Mouse (Mus musculus) heart, postnatal 0 days (tissue): ENCODE measurements at regions not wholly inside any gene's neighbourhood (a gene's known extent, or its start where the extent isn't known, plus 50 kb on each side); places are given as distances from the start of the nearest gene placed in this dataset.

ENCODE experiments used
- ATAC-seq: fragments of 200-750 bp; cut with Nextera tagmentation; 2 replicates; pipeline ENCODE4 v1.8.0; 2017; ENCODE audit warnings: low read depth, moderate number of reproducible peaks, moderate library complexity; ENCODE audit not compliant: insufficient read depth
- DNase-seq: peaks from one replicate; pipeline ENCODE4 v3.0.0-alpha.2; 2016; ENCODE audit warnings: low spot score
- H3K27ac ChIP-seq: fragments of 300-500 bp; sonication (generic); 2 replicates; pipeline ENCODE4 v1.5.1; 2014; ENCODE audit warnings: low read depth, mild to moderate bottlenecking
- H3K27me3 ChIP-seq: fragments of 300-500 bp; sonication (generic); 2 replicates; pipeline ENCODE4 v1.6.1; 2014; ENCODE audit warnings: low read length, mixed read lengths; ENCODE audit not compliant: control insufficient read depth, insufficient read depth
- H3K36me3 ChIP-seq: fragments of 300-500 bp; sonication (generic); replicated peaks from 2 replicates; pipeline ENCODE4 v1.6.1; 2014; ENCODE audit warnings: low read length, mixed read lengths; ENCODE audit not compliant: control insufficient read depth, insufficient read depth
- H3K4me1 ChIP-seq: fragments of 300-500 bp; sonication (generic); 2 replicates; pipeline ENCODE4 v1.6.1; 2014; ENCODE audit warnings: antibody characterized with exemption; ENCODE audit not compliant: control insufficient read depth, insufficient read depth
- H3K4me2 ChIP-seq: fragments of 300-500 bp; sonication (generic); 2 replicates; pipeline ENCODE4 v1.6.1; 2014; ENCODE audit warnings: low read depth, mild to moderate bottlenecking, low read length, moderate library complexity
- H3K4me3 ChIP-seq: fragments of 300-500 bp; sonication (generic); 2 replicates; pipeline ENCODE4 v1.5.1; 2014; ENCODE audit warnings: low read depth, low read length
- H3K9ac ChIP-seq: fragments of 300-500 bp; sonication (generic); replicated peaks from 2 replicates; pipeline ENCODE4 v1.6.1; 2014; ENCODE audit warnings: low read depth, low read length, mixed read lengths
- H3K9me3 ChIP-seq: fragments of 300-500 bp; sonication (generic); replicated peaks from 2 replicates; pipeline ENCODE4 v1.6.1; 2016; ENCODE audit warnings: low read length; ENCODE audit not compliant: control insufficient read depth
- CTCF ChIP-seq: IDR thresholded peaks from 2 replicates; pipeline ENCODE4 v1.5.1; 2016; ENCODE audit warnings: antibody characterized with exemption, control low read depth, low read depth
- EP300 ChIP-seq: IDR thresholded peaks from 2 replicates; pipeline ENCODE4 v1.6.1; 2016; ENCODE audit warnings: antibody characterized with exemption, low read depth
- WGBS: fragments of 180-500 bp; shearing (Covaris S2); extraction: QIAGEN DNeasy Blood & Tissue Kit; methylation state at CpG from one replicate; pipeline ENCODE4 v1.1.7; 2014; 5-methylcytosine and 5-hydroxymethylcytosine counted together

DNA sequence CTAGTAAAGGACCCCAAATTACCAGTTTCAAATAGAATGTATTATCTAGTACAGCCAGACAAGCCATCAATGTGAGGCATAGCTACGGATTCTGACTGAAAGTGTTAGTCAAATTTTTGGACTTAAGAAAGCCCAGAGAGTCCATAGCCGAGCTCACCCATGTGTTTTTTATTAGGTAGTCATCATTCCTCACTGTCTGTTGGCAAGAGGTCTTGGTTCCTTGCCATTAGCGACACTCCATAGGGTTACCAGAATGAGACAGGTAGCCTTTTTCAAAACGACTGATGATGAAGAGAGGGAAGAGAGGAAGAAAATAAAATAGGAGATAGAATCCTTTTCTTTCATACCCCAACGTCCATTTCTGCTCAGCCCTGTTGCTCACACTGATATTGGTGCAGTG lies 83.8 kb upstream of the Mark1 start:
- DNase-seq (no peak), ATAC-seq (no peak)
- no peak overlapping the region for H3K4me3 ChIP-seq
- no peak for TF ChIP-seq CTCF
- no peak for TF ChIP-seq EP300
- no peaks in the 10 kb centered on the region for H3K27me3 ChIP-seq
- no peak overlapping the region for H3K4me2 ChIP-seq
- H3K27ac ChIP-seq, result no peak overlapping the region
- H3K9ac ChIP-seq, result no peak overlapping the region
- no peaks in the 10 kb centered on the region for H3K36me3 ChIP-seq
- no peaks in the 10 kb centered on the region; the same call in 1 of the 2 replicates for H3K4me1 ChIP-seq
- WGBS, result 63% methylated on average over 5 of the region's 5 CpGs
- no peaks in the 10 kb centered on the region for H3K9me3 ChIP-seq

DNA sequence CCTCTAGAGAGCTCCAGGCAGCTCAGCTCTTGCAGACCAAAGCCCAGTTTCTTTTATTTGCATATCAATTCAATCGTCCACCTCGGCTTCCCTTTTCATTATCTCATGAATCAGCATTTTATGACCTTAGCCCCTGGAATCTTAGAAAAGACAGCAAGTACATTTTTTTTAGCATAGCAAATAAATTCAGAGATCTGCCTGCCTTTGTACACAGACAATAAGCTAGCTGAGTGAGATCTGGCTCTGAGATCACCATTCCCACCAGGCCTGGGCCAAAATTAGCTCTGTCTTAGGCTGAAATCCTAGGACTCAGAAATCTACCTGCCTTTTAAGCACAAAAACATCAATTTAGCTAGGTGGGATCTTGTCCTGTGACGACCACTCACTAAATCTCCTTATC lies 80.7 kb upstream of the Mark1 start:
- no peak overlapping the region for H3K9ac ChIP-seq
- DNase-seq, result no peak
- no peak for ATAC-seq
- TF ChIP-seq EP300, result no peak
- no peak for TF ChIP-seq CTCF
- no peaks in the 10 kb centered on the region for H3K27me3 ChIP-seq
- H3K36me3 ChIP-seq, result no peaks in the 10 kb centered on the region
- H3K4me3 ChIP-seq, result no peak overlapping the region
- H3K4me2 ChIP-seq, result no peak overlapping the region
- no peaks in the 10 kb centered on the region for H3K4me1 ChIP-seq
- WGBS, result 53% methylated on average over 3 of the region's 3 CpGs
- no peaks in the 10 kb centered on the region for H3K9me3 ChIP-seq
- no peak overlapping the region for H3K27ac ChIP-seq

DNA sequence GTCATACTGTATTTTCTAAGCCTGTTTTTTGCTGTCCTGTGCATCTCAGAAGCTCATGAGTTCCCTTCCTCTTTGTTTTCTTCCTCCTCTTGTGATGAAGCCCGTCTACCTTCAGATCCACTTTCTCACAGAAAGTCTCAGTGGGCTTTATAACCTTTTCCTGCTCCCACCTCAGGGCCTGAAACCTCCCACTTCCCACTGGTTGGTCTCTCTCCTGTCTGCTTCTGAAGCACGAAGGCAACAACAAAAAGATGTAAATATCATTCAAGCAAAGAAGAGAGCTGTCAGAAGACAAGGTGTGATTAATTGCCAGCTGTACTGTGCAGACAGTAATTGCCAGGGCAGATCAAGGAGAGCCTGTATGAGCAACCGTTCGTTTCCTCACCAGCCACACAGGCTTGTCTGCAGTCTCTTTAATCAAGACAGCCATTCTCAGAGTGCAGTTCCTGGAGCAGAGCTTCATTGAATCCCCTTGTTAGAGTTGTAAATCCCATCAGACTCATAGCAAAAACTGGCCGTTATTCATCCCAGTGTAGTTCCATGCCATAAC lies 80.0 kb upstream of the Mark1 start:
- H3K36me3 ChIP-seq, result no peaks in the 10 kb centered on the region
- H3K4me2 ChIP-seq, result no peak overlapping the region
- TF ChIP-seq CTCF, result no peak
- no peak for TF ChIP-seq EP300
- H3K9me3 ChIP-seq, result no peaks in the 10 kb centered on the region
- no peaks in the 10 kb centered on the region for H3K4me1 ChIP-seq
- 56% methylated on average over 5 of the region's 5 CpGs for WGBS
- H3K27me3 ChIP-seq, result no peaks in the 10 kb centered on the region
- DNase-seq, result no peak
- no peak overlapping the region for H3K4me3 ChIP-seq
- ATAC-seq, result no peak
- H3K27ac ChIP-seq, result no peak overlapping the region
- no peak overlapping the region for H3K9ac ChIP-seq

DNA sequence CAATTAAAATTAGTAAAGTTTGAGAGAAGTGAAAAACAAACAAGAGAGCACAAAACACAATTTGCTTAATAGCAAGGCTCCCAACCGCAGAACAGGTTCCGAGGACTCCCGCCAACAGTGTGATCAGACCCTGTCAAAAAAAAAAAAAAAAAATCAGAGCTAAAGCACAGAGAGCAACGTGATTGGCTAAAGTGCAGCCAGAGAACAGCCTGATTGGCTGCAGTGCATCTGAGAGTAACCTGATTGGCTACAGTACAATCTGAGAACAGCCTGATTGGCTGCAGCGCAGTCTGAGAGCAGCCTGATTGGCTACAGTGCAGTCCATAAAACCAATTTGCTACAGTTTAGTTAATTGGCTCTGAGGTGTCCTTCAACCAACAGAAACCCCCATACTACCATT lies 74.6 kb upstream of the Mark1 start:
- TF ChIP-seq EP300 (no peak), CTCF (no peak)
- Histone ChIP-seq H3K27ac (no peak overlapping the region), H3K36me3 (no peaks in the 10 kb centered on the region), H3K4me2 (no peak overlapping the region), H3K9ac (no peak overlapping the region), H3K4me3 (no peak overlapping the region), H3K4me1 (no peaks in the 10 kb centered on the region), H3K9me3 (no peaks in the 10 kb centered on the region), H3K27me3 (no peaks in the 10 kb centered on the region)
- no peak for ATAC-seq
- no peak for DNase-seq
- WGBS, result 85% methylated on average over 5 of the region's 5 CpGs

DNA sequence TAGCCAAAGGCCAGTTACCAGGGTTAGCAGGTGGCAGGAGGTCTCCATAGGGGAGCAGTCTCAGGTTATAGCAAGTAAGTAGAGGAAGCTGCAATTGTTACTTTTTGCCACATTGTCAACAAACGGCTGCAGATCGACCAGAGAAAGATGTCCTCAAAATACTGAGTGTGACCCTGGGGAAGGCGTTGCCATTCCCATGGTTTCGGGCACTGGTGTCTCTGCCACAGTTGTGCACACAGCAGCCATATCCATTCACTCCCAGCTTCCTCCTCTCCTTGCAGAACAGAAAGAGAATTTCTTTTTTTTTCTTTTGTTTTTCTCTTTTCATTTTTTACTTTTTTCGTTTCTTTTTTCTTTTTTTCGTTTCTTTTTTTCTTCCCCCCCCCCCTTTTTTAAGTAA lies 73.4 kb upstream of the Mark1 start:
- DNase-seq (no peak), ATAC-seq (no peak)
- Histone ChIP-seq H3K27ac (no peak overlapping the region), H3K4me1 (no peaks in the 10 kb centered on the region), H3K27me3 (no peaks in the 10 kb centered on the region), H3K4me3 (no peak overlapping the region), H3K9me3 (no peaks in the 10 kb centered on the region), H3K4me2 (no peak overlapping the region), H3K36me3 (no peaks in the 10 kb centered on the region), H3K9ac (no peak overlapping the region)
- TF ChIP-seq EP300 (no peak), CTCF (no peak)
- 75% methylated on average over 6 of the region's 6 CpGs for WGBS

DNA sequence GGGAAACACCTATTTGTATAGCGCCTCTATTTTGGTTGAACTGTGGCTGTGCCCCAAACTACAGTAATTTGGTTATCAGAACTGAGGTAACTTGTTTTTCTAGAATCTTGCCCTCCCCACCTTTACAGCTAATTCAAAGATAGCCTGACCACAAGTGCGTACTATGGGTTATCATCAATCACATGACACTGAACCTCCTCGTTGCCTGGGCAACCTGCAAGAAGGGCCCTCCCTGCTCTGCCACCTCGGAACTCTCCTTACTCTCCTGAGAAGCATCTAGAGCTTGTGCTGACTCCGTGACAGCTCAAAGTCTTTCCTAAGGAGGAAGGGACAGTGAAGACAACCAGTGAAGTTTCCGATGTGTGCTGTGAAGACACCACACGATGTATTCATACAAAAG lies 72.2 kb upstream of the Mark1 start:
- Histone ChIP-seq H3K4me2 (no peak overlapping the region), H3K27ac (no peak overlapping the region), H3K9me3 (no peaks in the 10 kb centered on the region), H3K36me3 (no peaks in the 10 kb centered on the region), H3K4me1 (no peaks in the 10 kb centered on the region), H3K9ac (no peak overlapping the region), H3K4me3 (no peak overlapping the region), H3K27me3 (no peaks in the 10 kb centered on the region)
- DNase-seq (no peak), ATAC-seq (no peak)
- WGBS, result 44% methylated on average over 7 of the region's 7 CpGs
- no peak for TF ChIP-seq CTCF
- TF ChIP-seq EP300, result no peak
